Mouse (Mus musculus): ENCODE data around the gene Igfbp4. TPM values are rescaled to one million over a fixed set of nuclear protein-coding genes. Genes with fewer than 3 reads are reported as not detected.

The Igfbp4 gene
- polyA plus RNA-seq, 1 experiment from 2014 or later: 559 TPM

GRCm38 (mm10) chr11:99071866-99072265, 30.8 kb downstream of the Igfbp4 start:
- no peaks in the 10 kb centered on the region for H3K9me3 ChIP-seq
- H3K4me3 ChIP-seq: no peak overlapping the region
- H3K27ac ChIP-seq: peak overlapping the region; percentile 71
- WGBS: 16% methylated on average over 6 of the region's 6 CpGs
- peaks cover 40% of the 10 kb centered on the region for H3K4me1 ChIP-seq
- no peaks in the 10 kb centered on the region for H3K36me3 ChIP-seq
- DNase-seq (ENCODE audit: low spot score): no peak
- H3K27me3 ChIP-seq (ENCODE audit: insufficient read depth, poor library complexity, severe bottlenecking): peaks cover 7% of the 10 kb centered on the region

- H3K36me3 ChIP-seq: no peaks in the 10 kb centered on the region
- H3K27ac ChIP-seq: peak overlapping the region; percentile 14; the same call in 1 of the 2 replicates
- H3K4me3 ChIP-seq: no peak overlapping the region
- peaks cover 40% of the 10 kb centered on the region for H3K4me1 ChIP-seq
- DNase-seq (ENCODE audit: low spot score): no peak
- 37% methylated on average over 5 of the region's 5 CpGs for WGBS
- no peaks in the 10 kb centered on the region for H3K9me3 ChIP-seq
- peaks cover 7% of the 10 kb centered on the region for H3K27me3 ChIP-seq (ENCODE audit: insufficient read depth, poor library complexity, severe bottlenecking)
Measured at GRCm38 (mm10) chr11:99073781-99074180, 32.7 kb downstream of the Igfbp4 start.

GRCm38 (mm10) chr11:99076744-99077319, 35.8 kb downstream of the Igfbp4 start:
- no peaks in the 10 kb centered on the region for H3K27me3 ChIP-seq (ENCODE audit: insufficient read depth, poor library complexity, severe bottlenecking)
- 72% methylated on average over 5 of the region's 5 CpGs for WGBS
- no peaks in the 10 kb centered on the region for H3K36me3 ChIP-seq
- no peak for DNase-seq (ENCODE audit: low spot score)
- H3K27ac ChIP-seq: no peak overlapping the region
- peaks cover 49% of the 10 kb centered on the region for H3K4me1 ChIP-seq
- no peaks in the 10 kb centered on the region for H3K9me3 ChIP-seq
- no peak overlapping the region for H3K4me3 ChIP-seq

- no peak overlapping the region for H3K4me3 ChIP-seq
- no peaks in the 10 kb centered on the region for H3K27me3 ChIP-seq (ENCODE audit: insufficient read depth, poor library complexity, severe bottlenecking)
- no peak overlapping the region for H3K27ac ChIP-seq
- 84% methylated on average over 8 of the region's 8 CpGs for WGBS
- no peaks in the 10 kb centered on the region for H3K9me3 ChIP-seq
- no peak for DNase-seq (ENCODE audit: low spot score)
- no peaks in the 10 kb centered on the region for H3K36me3 ChIP-seq
- H3K4me1 ChIP-seq: peaks cover 45% of the 10 kb centered on the region
Measured at GRCm38 (mm10) chr11:99077869-99078268, 36.8 kb downstream of the Igfbp4 start.

- Histone ChIP-seq H3K9me3 (no peaks in the 10 kb centered on the region), H3K27ac (no peak overlapping the region), H3K36me3 (no peaks in the 10 kb centered on the region), H3K4me3 (no peak overlapping the region), H3K27me3 (ENCODE audit: insufficient read depth, poor library complexity, severe bottlenecking) (no peaks in the 10 kb centered on the region), H3K4me1 (peaks cover 27% of the 10 kb centered on the region)
- no peak for DNase-seq (ENCODE audit: low spot score)
- 71% methylated on average over 9 of the region's 9 CpGs for WGBS
Measured at GRCm38 (mm10) chr11:99080902-99081543, 40.0 kb downstream of the Igfbp4 start.

- Histone ChIP-seq H3K9me3 (no peaks in the 10 kb centered on the region), H3K4me3 (no peak overlapping the region), H3K27ac (no peak overlapping the region), H3K4me1 (peaks cover 27% of the 10 kb centered on the region), H3K36me3 (no peaks in the 10 kb centered on the region), H3K27me3 (ENCODE audit: insufficient read depth, poor library complexity, severe bottlenecking) (no peaks in the 10 kb centered on the region)
- 61% methylated on average over 3 of the region's 3 CpGs for WGBS
- no peak for DNase-seq (ENCODE audit: low spot score)
Measured at GRCm38 (mm10) chr11:99081566-99081965, 40.5 kb downstream of the Igfbp4 start.

- no peaks in the 10 kb centered on the region for H3K27me3 ChIP-seq (ENCODE audit: insufficient read depth, poor library complexity, severe bottlenecking)
- no peak overlapping the region for H3K4me3 ChIP-seq
Measured at GRCm38 (mm10) chr11:99082098-99082497, 41.1 kb downstream of the Igfbp4 start.

GRCm38 (mm10) chr11:99083516-99083915, 42.5 kb downstream of the Igfbp4 start:
- Histone ChIP-seq H3K4me3 (no peak overlapping the region), H3K4me1 (peaks cover 37% of the 10 kb centered on the region), H3K36me3 (no peaks in the 10 kb centered on the region), H3K27ac (no peak overlapping the region), H3K27me3 (ENCODE audit: insufficient read depth, poor library complexity, severe bottlenecking) (no peaks in the 10 kb centered on the region), H3K9me3 (no peaks in the 10 kb centered on the region)
- DNase-seq (ENCODE audit: low spot score): no peak
- 86% methylated on average over 8 of the region's 8 CpGs for WGBS

More at GRCm38 (mm10) chr11:99082098-99082497, 41.1 kb downstream of the Igfbp4 start:
- H3K36me3 ChIP-seq: no peaks in the 10 kb centered on the region
- H3K4me1 ChIP-seq: peaks cover 27% of the 10 kb centered on the region
- H3K9me3 ChIP-seq: no peaks in the 10 kb centered on the region
- peak overlapping the region; percentile 69 for H3K27ac ChIP-seq
- DNase-seq (ENCODE audit: low spot score): no peak
- WGBS: 69% methylated on average over 8 of the region's 8 CpGs

- no peak overlapping the region for H3K27ac ChIP-seq
- H3K27me3 ChIP-seq (ENCODE audit: insufficient read depth, poor library complexity, severe bottlenecking): peaks cover 8% of the 10 kb centered on the region; the same call in 1 of the 2 replicates
- no peaks in the 10 kb centered on the region for H3K36me3 ChIP-seq
- peaks cover 45% of the 10 kb centered on the region for H3K4me1 ChIP-seq
- WGBS: 36% methylated on average over 9 of the region's 9 CpGs
- H3K9me3 ChIP-seq: no peaks in the 10 kb centered on the region
- H3K4me3 ChIP-seq: no peak overlapping the region
- no peak for DNase-seq (ENCODE audit: low spot score)
Measured at GRCm38 (mm10) chr11:99084366-99084765, 43.3 kb downstream of the Igfbp4 start.

GRCm38 (mm10) chr11:99088486-99088885, 47.4 kb downstream of the Igfbp4 start:
- Histone ChIP-seq H3K4me1 (peaks cover 26% of the 10 kb centered on the region), H3K27ac (0 out of 2 replicates have a peak overlapping the region, but pooled peaks have one; percentile 2), H3K9me3 (no peaks in the 10 kb centered on the region), H3K36me3 (no peaks in the 10 kb centered on the region), H3K4me3 (no peak overlapping the region), H3K27me3 (ENCODE audit: insufficient read depth, poor library complexity, severe bottlenecking) (peaks cover 12% of the 10 kb centered on the region; the same call in 1 of the 2 replicates)
- 32% methylated on average over 2 of the region's 2 CpGs for WGBS
- no peak for DNase-seq (ENCODE audit: low spot score)

- Histone ChIP-seq H3K4me1 (peaks cover 26% of the 10 kb centered on the region), H3K36me3 (no peaks in the 10 kb centered on the region), H3K4me3 (no peak within 1 kb of the TSS), H3K27ac (0 out of 2 replicates have a peak within 1 kb of the TSS, but pooled peaks have one; percentile 6), H3K27me3 (ENCODE audit: insufficient read depth, poor library complexity, severe bottlenecking) (peaks cover 12% of the 10 kb centered on the region; the same call in 1 of the 2 replicates), H3K9me3 (no peaks in the 10 kb centered on the region)
- WGBS: 60% methylated on average over 14 of the region's 14 CpGs
- DNase-seq (ENCODE audit: low spot score): no peak
Measured at GRCm38 (mm10) chr11:99089077-99089601, 48.1 kb downstream of the Igfbp4 start, which contains the start of gene Tns4. Gene Tns4, minus strand, starts transcription at chr11:99089306.

- WGBS: 89% methylated on average over 8 of the region's 8 CpGs
- DNase-seq (ENCODE audit: low spot score): no peak
- H3K4me1 ChIP-seq: peaks cover 26% of the 10 kb centered on the region
Measured at GRCm38 (mm10) chr11:99090391-99090790, 49.3 kb downstream of the Igfbp4 start.

GRCm38 (mm10) chr11:99091666-99092065, 50.6 kb downstream of the Igfbp4 start:
- no peaks in the 10 kb centered on the region for H3K36me3 ChIP-seq
- H3K27me3 ChIP-seq (ENCODE audit: insufficient read depth, poor library complexity, severe bottlenecking): peaks cover 12% of the 10 kb centered on the region; the same call in 1 of the 2 replicates
- 62% methylated on average over 2 of the region's 2 CpGs for WGBS
- H3K4me3 ChIP-seq: no peak overlapping the region
- peaks cover 20% of the 10 kb centered on the region for H3K4me1 ChIP-seq
- no peak overlapping the region for H3K27ac ChIP-seq
- no peaks in the 10 kb centered on the region for H3K9me3 ChIP-seq
- DNase-seq (ENCODE audit: low spot score): no peak

More at GRCm38 (mm10) chr11:99090391-99090790, 49.3 kb downstream of the Igfbp4 start:
- no peak overlapping the region for H3K27ac ChIP-seq
- no peak overlapping the region for H3K4me3 ChIP-seq
- H3K27me3 ChIP-seq (ENCODE audit: insufficient read depth, poor library complexity, severe bottlenecking): peaks cover 12% of the 10 kb centered on the region; the same call in 1 of the 2 replicates
- H3K36me3 ChIP-seq: no peaks in the 10 kb centered on the region
- no peaks in the 10 kb centered on the region for H3K9me3 ChIP-seq
